Mouse (Mus musculus): Measurements from ENCODE around the gene Mknk1. TPM values are rescaled to one million over a fixed set of nuclear protein-coding genes. Genes with fewer than 3 reads are reported as not detected.

The Mknk1 gene
- polyA plus RNA-seq, 1 experiment from 2014 or later = 30.1 TPM

DNA sequence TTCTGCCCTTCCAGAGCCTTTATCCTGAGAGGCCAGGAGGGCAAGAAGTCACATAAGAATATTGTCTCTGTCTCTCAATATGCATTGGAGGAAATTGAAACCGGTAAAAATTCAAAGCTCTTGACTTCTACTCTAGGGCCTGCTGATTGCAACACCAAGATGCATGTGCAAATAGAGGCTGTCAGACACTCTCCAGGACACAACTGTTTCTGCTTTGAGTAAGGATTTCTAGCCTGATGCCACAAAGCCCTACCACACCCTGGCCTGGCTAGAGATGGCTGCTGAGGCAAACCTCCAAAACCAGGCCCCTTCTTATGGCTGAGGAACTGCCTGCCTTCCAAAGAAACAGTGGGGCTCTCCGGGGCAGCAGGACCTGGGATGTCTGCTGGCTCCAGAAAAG, 3.4 kb upstream of the Mknk1 start:
- Histone ChIP-seq H3K4me2 (ENCODE audit: low read depth, low read length) (no peak overlapping the region), H3K9ac (ENCODE audit: low read depth, low read length) (no peak overlapping the region), H3K36me3 (ENCODE audit: control insufficient read depth, insufficient read depth, low read length) (no peaks in the 10 kb centered on the region), H3K27me3 (replicated peaks; ENCODE audit: control insufficient read depth, insufficient read depth, low read length) (no peaks in the 10 kb centered on the region), H3K4me1 (ENCODE audit: control insufficient read depth, insufficient read depth, low read length) (peaks cover 6% of the 10 kb centered on the region; the same call in 1 of the 2 replicates), H3K27ac (ENCODE audit: low read length) (no peak overlapping the region), H3K9me3 (ENCODE audit: control insufficient read depth, low read length) (no peaks in the 10 kb centered on the region), H3K4me3 (ENCODE audit: low read length) (no peak overlapping the region)
- no peak for ATAC-seq
- 88% methylated on average over 2 of the region's 2 CpGs for WGBS

DNA sequence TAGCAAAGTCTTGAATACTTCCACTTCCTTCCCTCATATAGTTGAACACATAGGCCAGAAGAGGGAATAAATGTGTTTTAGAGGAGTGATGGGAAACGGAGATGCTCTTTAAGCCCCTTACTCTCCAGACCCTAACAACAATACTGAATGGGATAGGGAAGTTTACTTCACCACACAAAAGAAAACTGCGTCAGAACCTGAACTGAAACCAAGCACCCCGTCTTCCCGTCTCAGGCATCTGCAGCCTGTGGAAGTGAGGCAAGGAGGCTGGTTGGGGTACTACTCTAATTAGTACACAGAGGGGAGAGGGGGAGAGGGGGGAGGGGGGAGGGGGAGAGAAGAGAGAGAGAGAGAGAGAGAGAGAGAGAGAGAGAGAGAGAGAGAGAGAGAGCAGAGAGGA, 802 bp upstream of the Mknk1 start:
- no peak for ATAC-seq
- WGBS = 72% methylated on average over 4 of the region's 4 CpGs
- H3K27me3 ChIP-seq (replicated peaks; ENCODE audit: control insufficient read depth, insufficient read depth, low read length) = no peaks in the 10 kb centered on the region
- H3K9me3 ChIP-seq (ENCODE audit: control insufficient read depth, low read length) = no peaks in the 10 kb centered on the region
- H3K4me1 ChIP-seq (ENCODE audit: control insufficient read depth, insufficient read depth, low read length) = peaks cover 3% of the 10 kb centered on the region; the same call in 1 of the 2 replicates
- H3K4me3 ChIP-seq (ENCODE audit: low read length) = peak overlapping the region; percentile 86; the same call in 1 of the 2 replicates
- H3K27ac ChIP-seq (ENCODE audit: low read length) = no peak overlapping the region
- H3K4me2 ChIP-seq (ENCODE audit: low read depth, low read length) = peak overlapping the region; percentile 80
- H3K36me3 ChIP-seq (ENCODE audit: control insufficient read depth, insufficient read depth, low read length) = no peaks in the 10 kb centered on the region
- H3K9ac ChIP-seq (ENCODE audit: low read depth, low read length) = no peak overlapping the region

DNA sequence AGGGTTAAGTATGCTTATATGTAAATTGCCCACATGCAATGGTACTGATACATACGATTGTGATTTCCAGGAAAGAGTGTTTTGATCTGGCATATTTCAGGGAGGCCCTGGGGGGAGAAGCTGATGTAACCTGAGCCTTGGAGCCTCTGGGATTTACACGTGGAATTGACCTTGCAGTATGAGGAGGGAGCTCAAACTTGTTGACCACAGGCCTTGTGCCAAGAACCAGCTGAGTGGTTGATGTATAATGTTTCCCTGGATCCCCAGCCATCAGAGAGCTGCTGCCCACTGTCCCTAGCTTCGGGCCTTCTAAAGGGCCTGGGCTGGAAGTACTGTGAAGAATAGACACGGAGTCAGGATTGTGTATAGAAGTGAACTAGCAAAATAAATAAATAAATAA, 958 bp downstream of the Mknk1 start:
- no peak overlapping the region for H3K9ac ChIP-seq (ENCODE audit: low read depth, low read length)
- 42% methylated on average over 4 of the region's 4 CpGs for WGBS
- H3K4me2 ChIP-seq (ENCODE audit: low read depth, low read length) = peak overlapping the region; percentile 80; the same call in 1 of the 2 replicates

DNA sequence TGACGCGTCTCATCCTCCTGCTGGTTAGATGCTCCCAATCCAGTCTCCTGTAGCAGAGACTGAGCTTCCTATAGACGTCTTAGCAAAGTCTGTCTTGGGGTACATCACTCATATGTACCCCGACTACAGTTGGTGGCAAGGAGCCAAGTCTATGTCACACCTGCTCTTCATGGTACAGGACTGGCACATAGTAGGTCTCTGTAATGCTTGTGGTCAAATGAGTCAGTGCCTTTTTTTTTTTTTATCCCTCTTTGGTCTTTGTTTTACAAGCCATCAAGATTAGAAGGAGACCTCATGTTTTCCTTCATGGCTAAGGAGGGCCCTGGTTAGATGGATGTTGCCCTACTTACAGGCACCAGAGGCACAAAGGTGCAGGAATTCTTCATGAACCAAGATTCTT, 1.8 kb downstream of the Mknk1 start:
- H3K9me3 ChIP-seq (ENCODE audit: control insufficient read depth, low read length) = no peaks in the 10 kb centered on the region
- no peaks in the 10 kb centered on the region for H3K36me3 ChIP-seq (ENCODE audit: control insufficient read depth, insufficient read depth, low read length)
- H3K4me2 ChIP-seq (ENCODE audit: low read depth, low read length) = no peak overlapping the region
- 85% methylated on average over 4 of the region's 4 CpGs for WGBS
- H3K4me3 ChIP-seq (ENCODE audit: low read length) = no peak overlapping the region
- ATAC-seq = no peak
- H3K27ac ChIP-seq (ENCODE audit: low read length) = no peak overlapping the region
- H3K9ac ChIP-seq (ENCODE audit: low read depth, low read length) = no peak overlapping the region
- H3K27me3 ChIP-seq (replicated peaks; ENCODE audit: control insufficient read depth, insufficient read depth, low read length) = no peaks in the 10 kb centered on the region
- H3K4me1 ChIP-seq (ENCODE audit: control insufficient read depth, insufficient read depth, low read length) = peaks cover 3% of the 10 kb centered on the region; the same call in 1 of the 2 replicates

More for the DNA sequence above, 958 bp downstream of the Mknk1 start:
- Histone ChIP-seq H3K9me3 (ENCODE audit: control insufficient read depth, low read length) (no peaks in the 10 kb centered on the region), H3K4me1 (ENCODE audit: control insufficient read depth, insufficient read depth, low read length) (peaks cover 3% of the 10 kb centered on the region; the same call in 1 of the 2 replicates), H3K36me3 (ENCODE audit: control insufficient read depth, insufficient read depth, low read length) (no peaks in the 10 kb centered on the region), H3K27me3 (replicated peaks; ENCODE audit: control insufficient read depth, insufficient read depth, low read length) (no peaks in the 10 kb centered on the region), H3K27ac (ENCODE audit: low read length) (no peak overlapping the region), H3K4me3 (ENCODE audit: low read length) (peak overlapping the region; percentile 86)
- no peak for ATAC-seq

DNA sequence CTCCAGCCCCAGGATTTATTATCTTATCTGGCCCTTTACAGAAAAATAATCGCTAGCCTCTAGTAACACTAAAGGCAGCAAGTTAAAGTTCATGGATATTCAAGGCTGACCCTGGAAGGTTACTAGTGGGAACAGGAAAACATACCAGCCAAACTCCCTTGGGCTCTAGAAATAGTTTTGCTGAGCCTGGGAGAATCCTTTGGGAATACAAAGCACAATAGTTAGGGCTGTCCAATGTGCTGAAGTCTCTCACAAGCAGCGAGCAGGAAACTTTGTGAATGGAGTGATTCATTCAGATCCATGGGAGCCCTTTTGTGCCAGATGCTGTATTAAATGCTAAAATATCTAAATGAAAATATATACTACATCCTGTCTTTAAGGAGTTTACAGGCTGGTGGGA, 7.7 kb downstream of the Mknk1 start:
- no peak for ATAC-seq
- Histone ChIP-seq H3K4me2 (ENCODE audit: low read depth, low read length) (no peak overlapping the region), H3K27ac (ENCODE audit: low read length) (no peak overlapping the region), H3K4me3 (ENCODE audit: low read length) (no peak overlapping the region), H3K27me3 (replicated peaks; ENCODE audit: control insufficient read depth, insufficient read depth, low read length) (no peaks in the 10 kb centered on the region), H3K36me3 (ENCODE audit: control insufficient read depth, insufficient read depth, low read length) (no peaks in the 10 kb centered on the region; the same call in 1 of the 2 replicates), H3K9me3 (ENCODE audit: control insufficient read depth, low read length) (no peaks in the 10 kb centered on the region), H3K4me1 (ENCODE audit: control insufficient read depth, insufficient read depth, low read length) (peaks cover 4% of the 10 kb centered on the region; the same call in 1 of the 2 replicates), H3K9ac (ENCODE audit: low read depth, low read length) (no peak overlapping the region)
- WGBS = 57% methylated on average over 2 of the region's 2 CpGs

DNA sequence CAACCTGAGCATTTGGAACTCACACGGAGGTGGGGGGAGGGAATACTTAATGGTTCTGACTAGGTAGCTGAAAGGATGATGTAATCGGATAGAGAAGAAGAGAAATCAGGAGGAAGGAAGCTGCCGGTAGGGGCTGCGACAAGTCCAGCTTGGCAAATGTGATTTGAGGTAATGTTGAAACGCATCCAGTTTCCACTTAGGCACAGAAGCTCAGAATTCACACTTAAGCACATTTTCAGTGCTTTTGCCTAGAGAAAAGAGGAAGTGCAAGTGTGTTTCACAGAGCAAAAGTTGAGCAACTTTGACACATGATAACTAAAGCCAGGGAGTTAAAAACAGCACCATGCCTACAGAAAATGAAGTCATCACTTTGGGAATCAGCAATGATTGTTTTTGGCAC, 8.4 kb downstream of the Mknk1 start:
- Histone ChIP-seq H3K27me3 (replicated peaks; ENCODE audit: control insufficient read depth, insufficient read depth, low read length) (no peaks in the 10 kb centered on the region), H3K4me2 (ENCODE audit: low read depth, low read length) (no peak overlapping the region), H3K9me3 (ENCODE audit: control insufficient read depth, low read length) (no peaks in the 10 kb centered on the region), H3K27ac (ENCODE audit: low read length) (no peak overlapping the region), H3K4me1 (ENCODE audit: control insufficient read depth, insufficient read depth, low read length) (peaks cover 4% of the 10 kb centered on the region; the same call in 1 of the 2 replicates), H3K36me3 (ENCODE audit: control insufficient read depth, insufficient read depth, low read length) (no peaks in the 10 kb centered on the region; the same call in 1 of the 2 replicates), H3K4me3 (ENCODE audit: low read length) (no peak overlapping the region), H3K9ac (ENCODE audit: low read depth, low read length) (no peak overlapping the region)
- ATAC-seq = no peak
- 58% methylated on average over 5 of the region's 5 CpGs for WGBS

DNA sequence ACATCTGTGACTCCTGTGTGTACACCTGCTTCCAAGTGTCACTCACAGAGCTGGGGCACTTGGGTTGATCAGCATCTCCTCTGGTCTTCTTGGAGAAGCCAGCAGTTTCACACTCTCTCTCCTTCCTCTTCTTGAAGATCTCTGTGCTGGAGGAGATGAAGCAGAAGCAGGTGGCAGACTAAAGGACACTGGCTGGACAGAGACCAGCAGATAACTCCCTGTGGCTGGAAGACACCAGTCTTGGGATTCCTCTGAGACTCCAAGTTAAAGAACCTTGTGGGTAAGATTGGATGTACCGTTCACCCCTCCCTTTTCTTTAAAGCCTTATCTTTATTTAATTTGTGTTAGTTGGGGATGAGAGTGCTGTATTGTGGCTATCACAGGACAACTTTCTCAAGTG, 9.1 kb downstream of the Mknk1 start:
- Histone ChIP-seq H3K27ac (ENCODE audit: low read length) (no peak overlapping the region), H3K4me3 (ENCODE audit: low read length) (no peak overlapping the region), H3K9ac (ENCODE audit: low read depth, low read length) (no peak overlapping the region), H3K4me1 (ENCODE audit: control insufficient read depth, insufficient read depth, low read length) (peaks cover 4% of the 10 kb centered on the region; the same call in 1 of the 2 replicates), H3K27me3 (replicated peaks; ENCODE audit: control insufficient read depth, insufficient read depth, low read length) (no peaks in the 10 kb centered on the region), H3K4me2 (ENCODE audit: low read depth, low read length) (no peak overlapping the region), H3K9me3 (ENCODE audit: control insufficient read depth, low read length) (no peaks in the 10 kb centered on the region), H3K36me3 (ENCODE audit: control insufficient read depth, insufficient read depth, low read length) (no peaks in the 10 kb centered on the region; the same call in 1 of the 2 replicates)
- ATAC-seq = no peak
- WGBS = 89% methylated on average over 1 of the region's 1 CpGs

DNA sequence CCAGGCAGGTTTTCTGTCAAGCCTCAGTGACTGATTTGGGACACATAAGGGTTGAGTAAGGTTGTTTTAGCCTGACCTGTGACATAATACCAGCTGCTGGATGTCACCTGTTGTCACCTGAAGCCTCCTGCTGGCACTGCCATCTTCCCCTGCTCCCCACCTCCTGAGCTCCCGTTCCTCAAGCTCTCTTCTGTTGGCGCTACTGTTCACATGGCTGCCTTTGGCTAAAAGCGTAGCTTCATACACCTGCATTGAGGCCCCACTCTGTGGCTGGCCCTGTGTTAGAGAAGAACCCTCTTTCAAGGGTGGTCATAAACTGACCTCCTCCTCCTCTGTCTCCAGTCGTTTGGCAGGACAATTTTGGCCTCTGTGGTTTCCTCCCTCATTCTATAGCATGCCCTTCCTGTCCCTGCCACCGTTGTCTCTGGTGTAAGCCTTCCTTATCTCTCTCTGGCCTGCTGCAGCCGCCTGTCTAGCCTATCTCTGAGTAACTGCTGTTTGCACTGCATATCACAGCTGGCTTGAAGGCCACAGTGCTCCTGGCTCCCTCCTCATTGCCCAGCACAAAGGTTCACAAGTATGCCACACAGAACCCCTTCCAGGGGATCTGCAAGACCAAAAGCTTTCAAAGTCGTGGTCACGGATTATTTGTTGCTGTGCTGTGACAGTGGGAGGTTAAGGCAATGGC, 10.1 kb downstream of the Mknk1 start:
- Histone ChIP-seq H3K27me3 (replicated peaks; ENCODE audit: control insufficient read depth, insufficient read depth, low read length) (no peaks in the 10 kb centered on the region), H3K36me3 (ENCODE audit: control insufficient read depth, insufficient read depth, low read length) (no peaks in the 10 kb centered on the region; the same call in 1 of the 2 replicates), H3K4me2 (ENCODE audit: low read depth, low read length) (no peak overlapping the region), H3K4me3 (ENCODE audit: low read length) (no peak overlapping the region), H3K9me3 (ENCODE audit: control insufficient read depth, low read length) (no peaks in the 10 kb centered on the region), H3K27ac (ENCODE audit: low read length) (peak overlapping the region; percentile 26; the same call in 1 of the 2 replicates), H3K9ac (ENCODE audit: low read depth, low read length) (no peak overlapping the region), H3K4me1 (ENCODE audit: control insufficient read depth, insufficient read depth, low read length) (peaks cover 4% of the 10 kb centered on the region; the same call in 1 of the 2 replicates)
- peak; percentile 95 for ATAC-seq
- WGBS = 42% methylated on average over 8 of the region's 8 CpGs

DNA sequence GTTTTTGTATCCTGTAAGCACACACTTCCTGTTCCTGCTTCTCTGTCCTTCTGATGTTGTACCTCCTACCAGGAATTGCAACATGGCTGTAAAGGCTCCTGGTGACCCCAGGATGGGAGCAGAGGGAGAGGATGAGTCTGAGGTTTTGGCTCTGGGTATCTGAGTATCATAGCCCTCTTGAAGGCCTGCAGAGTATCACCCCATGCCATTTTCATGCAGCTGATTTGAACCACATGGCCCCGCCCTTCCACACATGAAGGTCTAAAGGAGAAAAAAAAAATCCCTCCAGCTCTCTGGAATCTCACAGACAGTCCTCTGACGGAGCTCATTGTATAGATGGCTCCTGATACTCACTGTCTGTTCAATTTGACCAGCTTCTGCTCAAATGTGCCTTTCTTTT, 11.1 kb downstream of the Mknk1 start:
- H3K27ac ChIP-seq (ENCODE audit: low read length) = 0 out of 2 replicates have a peak overlapping the region, but pooled peaks have one; percentile 26
- H3K36me3 ChIP-seq (ENCODE audit: control insufficient read depth, insufficient read depth, low read length) = no peaks in the 10 kb centered on the region; the same call in 1 of the 2 replicates
- no peak overlapping the region for H3K9ac ChIP-seq (ENCODE audit: low read depth, low read length)
- H3K9me3 ChIP-seq (ENCODE audit: control insufficient read depth, low read length) = no peaks in the 10 kb centered on the region
- no peaks in the 10 kb centered on the region for H3K27me3 ChIP-seq (replicated peaks; ENCODE audit: control insufficient read depth, insufficient read depth, low read length)
- no peak overlapping the region for H3K4me3 ChIP-seq (ENCODE audit: low read length)
- H3K4me2 ChIP-seq (ENCODE audit: low read depth, low read length) = no peak overlapping the region
- no peak for ATAC-seq
- H3K4me1 ChIP-seq (ENCODE audit: control insufficient read depth, insufficient read depth, low read length) = peaks cover 4% of the 10 kb centered on the region; the same call in 1 of the 2 replicates
- 88% methylated on average over 2 of the region's 2 CpGs for WGBS

Measured in intestine, embryonic 16.5 days (tissue).